Mouse (Mus musculus) spleen, adult 2 months (tissue): ENCODE measurements at regions not wholly inside any gene's neighbourhood (a gene's known extent, or its start where the extent isn't known, plus 50 kb on each side); places are given as distances from the start of the nearest gene placed in this dataset.

Experiments used
- CTCF ChIP-seq: fragments of 200-500 bp; IDR thresholded peaks from 2 replicates; pipeline ENCODE4 v1.5.1; 2011; ENCODE audit warnings: mild to moderate bottlenecking, inconsistent platforms; ENCODE audit not compliant: insufficient read depth, insufficient read length, insufficient replicate concordance; ENCODE audit errors: extremely low read depth
- POLR2A ChIP-seq: fragments of 200-500 bp; IDR thresholded peaks from 2 replicates; pipeline ENCODE4 v1.6.1; 2011; ENCODE audit warnings: low read depth, low read length, inconsistent platforms

- TF ChIP-seq POLR2A (no peak), CTCF (no peak)
Measured at GRCm38 (mm10) chr3:52822848-52823247, 194.2 kb downstream of the Cog6 start.
